Mouse (Mus musculus): ENCODE results near the gene Sec24b. TPM values are rescaled to one million over a fixed set of nuclear protein-coding genes. Genes with fewer than 3 reads are reported as not detected.

Gene Sec24b
- polyA plus RNA-seq, 1 experiment, result 60.6 TPM

- DNase-seq (ENCODE audit: low spot score), result peak; percentile 27
These were observed 6.8 kb downstream of the Sec24b start for GRCm38 (mm10) chr3:130054587-130054986.

GRCm38 (mm10) chr3:130053340-130054066, 7.8 kb downstream of the Sec24b start:
- no peak for DNase-seq (ENCODE audit: low spot score)

- DNase-seq (ENCODE audit: low spot score), result no peak
These were observed 8.6 kb downstream of the Sec24b start for GRCm38 (mm10) chr3:130052541-130053298.

- no peak for DNase-seq (ENCODE audit: low spot score)
These were observed 9.2 kb downstream of the Sec24b start for GRCm38 (mm10) chr3:130052116-130052515.

GRCm38 (mm10) chr3:130040711-130041110, 20.6 kb downstream of the Sec24b start:
- DNase-seq (ENCODE audit: low spot score), result no peak

GRCm38 (mm10) chr3:130040017-130040416, 21.3 kb downstream of the Sec24b start:
- no peak for DNase-seq (ENCODE audit: low spot score)

- DNase-seq (ENCODE audit: low spot score), result no peak
These were observed 32.6 kb downstream of the Sec24b start for GRCm38 (mm10) chr3:130028741-130029140.

- no peak for DNase-seq (ENCODE audit: low spot score)
These were observed 35.2 kb downstream of the Sec24b start for GRCm38 (mm10) chr3:130026181-130026580.

GRCm38 (mm10) chr3:130025556-130025955, 35.8 kb downstream of the Sec24b start:
- DNase-seq (ENCODE audit: low spot score), result no peak

- DNase-seq (ENCODE audit: low spot score), result no peak
These were observed 48.4 kb downstream of the Sec24b start for GRCm38 (mm10) chr3:130012943-130013342.

- no peak for DNase-seq (ENCODE audit: low spot score)
These were observed 50.1 kb downstream of the Sec24b start for GRCm38 (mm10) chr3:130011236-130011635.

- DNase-seq (ENCODE audit: low spot score), result no peak
These were observed 55.2 kb downstream of the Sec24b start for GRCm38 (mm10) chr3:130006141-130006540.

GRCm38 (mm10) chr3:130000926-130001325, 60.4 kb downstream of the Sec24b start:
- DNase-seq (ENCODE audit: low spot score), result no peak

- no peak for DNase-seq (ENCODE audit: low spot score)
These were observed 62.8 kb downstream of the Sec24b start for GRCm38 (mm10) chr3:129998526-129998925.

- no peak for DNase-seq (ENCODE audit: low spot score)
These were observed 63.4 kb downstream of the Sec24b start for GRCm38 (mm10) chr3:129998001-129998400.

- DNase-seq (ENCODE audit: low spot score), result no peak
These were observed 64.0 kb downstream of the Sec24b start for GRCm38 (mm10) chr3:129997324-129997723.

GRCm38 (mm10) chr3:129987297-129987696, 74.1 kb downstream of the Sec24b start:
- no peak for DNase-seq (ENCODE audit: low spot score)

- DNase-seq (ENCODE audit: low spot score), result no peak
These were observed 76.0 kb downstream of the Sec24b start for GRCm38 (mm10) chr3:129985335-129985734.

- no peak for DNase-seq (ENCODE audit: low spot score)
These were observed 76.6 kb downstream of the Sec24b start for GRCm38 (mm10) chr3:129984797-129985196.

GRCm38 (mm10) chr3:129982271-129982670, 79.1 kb downstream of the Sec24b start:
- no peak for DNase-seq (ENCODE audit: low spot score)

GRCm38 (mm10) chr3:129981756-129982155, 79.6 kb downstream of the Sec24b start:
- no peak for DNase-seq (ENCODE audit: low spot score)

GRCm38 (mm10) chr3:129979510-129979909, 81.8 kb downstream of the Sec24b start:
- no peak for DNase-seq (ENCODE audit: low spot score)

GRCm38 (mm10) chr3:129978716-129979115, 82.6 kb downstream of the Sec24b start:
- DNase-seq (ENCODE audit: low spot score), result no peak
